Mouse (Mus musculus): ENCODE measurements around the gene Apon. TPM values are rescaled to one million over a fixed set of nuclear protein-coding genes. Genes with fewer than 3 reads are reported as not detected.

The Apon gene
- polyA plus RNA-seq, 1 experiment from 2014 or later = 0.11 TPM

GRCm38 (mm10) chr10:128230582-128230981 lies 23.3 kb upstream of the Apon start:
- H3K9me3 ChIP-seq (ENCODE audit: control insufficient read depth, low read length) = no peaks in the 10 kb centered on the region
- peaks cover 7% of the 10 kb centered on the region for H3K4me1 ChIP-seq (ENCODE audit: control insufficient read depth, insufficient read depth, low read depth, low read length)
- H3K36me3 ChIP-seq (ENCODE audit: control insufficient read depth, insufficient read depth, low read length) = no peaks in the 10 kb centered on the region
- no peak for ATAC-seq
- no peak overlapping the region for H3K27ac ChIP-seq (ENCODE audit: low read depth, low read length)
- no peak overlapping the region for H3K4me3 ChIP-seq (ENCODE audit: low read length)
- WGBS = 85% methylated on average over 12 of the region's 12 CpGs
- no peak overlapping the region for H3K9ac ChIP-seq (ENCODE audit: low read depth, low read length)
- H3K4me2 ChIP-seq (ENCODE audit: low read length) = no peak overlapping the region
- no peaks in the 10 kb centered on the region for H3K27me3 ChIP-seq (replicated peaks; ENCODE audit: control insufficient read depth, insufficient read depth, low read length)

GRCm38 (mm10) chr10:128231146-128231545 lies 22.8 kb upstream of the Apon start:
- WGBS = 25% methylated on average over 5 of the region's 5 CpGs
- ATAC-seq = no peak
- Histone ChIP-seq H3K27me3 (replicated peaks; ENCODE audit: control insufficient read depth, insufficient read depth, low read length) (no peaks in the 10 kb centered on the region), H3K4me1 (ENCODE audit: control insufficient read depth, insufficient read depth, low read depth, low read length) (peaks cover 7% of the 10 kb centered on the region), H3K9me3 (ENCODE audit: control insufficient read depth, low read length) (no peaks in the 10 kb centered on the region), H3K4me3 (ENCODE audit: low read length) (peak overlapping the region; percentile 81), H3K4me2 (ENCODE audit: low read length) (peak overlapping the region; percentile 62), H3K9ac (ENCODE audit: low read depth, low read length) (no peak overlapping the region; the same call in 1 of the 2 replicates), H3K36me3 (ENCODE audit: control insufficient read depth, insufficient read depth, low read length) (no peaks in the 10 kb centered on the region), H3K27ac (ENCODE audit: low read depth, low read length) (no peak overlapping the region)

- H3K4me1 ChIP-seq (ENCODE audit: control insufficient read depth, insufficient read depth, low read depth, low read length) = peaks cover 7% of the 10 kb centered on the region
- H3K4me3 ChIP-seq (ENCODE audit: low read length) = peak within 1 kb of the TSS; percentile 81
- H3K27me3 ChIP-seq (replicated peaks; ENCODE audit: control insufficient read depth, insufficient read depth, low read length) = no peaks in the 10 kb centered on the region
Measured at GRCm38 (mm10) chr10:128231697-128232419, 22.0 kb upstream of the Apon start, which contains the start of gene Timeless. Gene Timeless (plus strand): TSS chr10:128232065.

GRCm38 (mm10) chr10:128232420-128232985 lies 21.4 kb upstream of the Apon start:
- Histone ChIP-seq H3K9ac (ENCODE audit: low read depth, low read length) (peak overlapping the region; percentile 76), H3K36me3 (ENCODE audit: control insufficient read depth, insufficient read depth, low read length) (no peaks in the 10 kb centered on the region), H3K27me3 (replicated peaks; ENCODE audit: control insufficient read depth, insufficient read depth, low read length) (no peaks in the 10 kb centered on the region), H3K4me3 (ENCODE audit: low read length) (peak overlapping the region; percentile 81), H3K4me1 (ENCODE audit: control insufficient read depth, insufficient read depth, low read depth, low read length) (peaks cover 7% of the 10 kb centered on the region), H3K4me2 (ENCODE audit: low read length) (peak overlapping the region; percentile 62), H3K9me3 (ENCODE audit: control insufficient read depth, low read length) (no peaks in the 10 kb centered on the region), H3K27ac (ENCODE audit: low read depth, low read length) (peak overlapping the region; percentile 90)
- peak; percentile 70 for ATAC-seq
- 1% methylated on average over 14 of the region's 14 CpGs for WGBS

More at GRCm38 (mm10) chr10:128231697-128232419, 22.0 kb upstream of the Apon start, which contains the start of gene Timeless:
- H3K9ac ChIP-seq (ENCODE audit: low read depth, low read length) = peak within 1 kb of the TSS; percentile 76
- H3K36me3 ChIP-seq (ENCODE audit: control insufficient read depth, insufficient read depth, low read length) = no peaks in the 10 kb centered on the region
- H3K4me2 ChIP-seq (ENCODE audit: low read length) = peak within 1 kb of the TSS; percentile 62
- no peaks in the 10 kb centered on the region for H3K9me3 ChIP-seq (ENCODE audit: control insufficient read depth, low read length)
- ATAC-seq = peak; percentile 96
- peak within 1 kb of the TSS; percentile 90 for H3K27ac ChIP-seq (ENCODE audit: low read depth, low read length)
- 0% methylated on average over 51 of the region's 58 CpGs for WGBS

- Histone ChIP-seq H3K36me3 (ENCODE audit: control insufficient read depth, insufficient read depth, low read length) (peaks cover 5% of the 10 kb centered on the region; the same call in 1 of the 2 replicates), H3K9me3 (ENCODE audit: control insufficient read depth, low read length) (no peaks in the 10 kb centered on the region), H3K27ac (ENCODE audit: low read depth, low read length) (no peak overlapping the region), H3K9ac (ENCODE audit: low read depth, low read length) (no peak overlapping the region), H3K4me3 (ENCODE audit: low read length) (no peak overlapping the region), H3K4me1 (ENCODE audit: control insufficient read depth, insufficient read depth, low read depth, low read length) (peaks cover 3% of the 10 kb centered on the region; the same call in 1 of the 2 replicates), H3K4me2 (ENCODE audit: low read length) (no peak overlapping the region), H3K27me3 (replicated peaks; ENCODE audit: control insufficient read depth, insufficient read depth, low read length) (no peaks in the 10 kb centered on the region)
- WGBS = 83% methylated on average over 4 of the region's 4 CpGs
- no peak for ATAC-seq
Measured at GRCm38 (mm10) chr10:128236321-128236720, 17.6 kb upstream of the Apon start.

GRCm38 (mm10) chr10:128237807-128238480 lies 16.0 kb upstream of the Apon start:
- H3K9ac ChIP-seq (ENCODE audit: low read depth, low read length) = no peak overlapping the region
- no peak overlapping the region for H3K27ac ChIP-seq (ENCODE audit: low read depth, low read length)
- H3K27me3 ChIP-seq (replicated peaks; ENCODE audit: control insufficient read depth, insufficient read depth, low read length) = no peaks in the 10 kb centered on the region
- H3K4me1 ChIP-seq (ENCODE audit: control insufficient read depth, insufficient read depth, low read depth, low read length) = peaks cover 1% of the 10 kb centered on the region; the same call in 1 of the 2 replicates
- no peak overlapping the region for H3K4me2 ChIP-seq (ENCODE audit: low read length)
- no peaks in the 10 kb centered on the region for H3K9me3 ChIP-seq (ENCODE audit: control insufficient read depth, low read length)
- no peak for ATAC-seq
- H3K4me3 ChIP-seq (ENCODE audit: low read length) = no peak overlapping the region
- peaks cover 5% of the 10 kb centered on the region; the same call in 1 of the 2 replicates for H3K36me3 ChIP-seq (ENCODE audit: control insufficient read depth, insufficient read depth, low read length)
- WGBS = 60% methylated on average over 15 of the region's 15 CpGs

- Histone ChIP-seq H3K4me1 (ENCODE audit: control insufficient read depth, insufficient read depth, low read depth, low read length) (no peaks in the 10 kb centered on the region), H3K4me2 (ENCODE audit: low read length) (no peak overlapping the region), H3K9me3 (ENCODE audit: control insufficient read depth, low read length) (no peaks in the 10 kb centered on the region), H3K4me3 (ENCODE audit: low read length) (no peak overlapping the region), H3K36me3 (ENCODE audit: control insufficient read depth, insufficient read depth, low read length) (peaks cover 5% of the 10 kb centered on the region; the same call in 1 of the 2 replicates), H3K9ac (ENCODE audit: low read depth, low read length) (no peak overlapping the region), H3K27ac (ENCODE audit: low read depth, low read length) (no peak overlapping the region), H3K27me3 (replicated peaks; ENCODE audit: control insufficient read depth, insufficient read depth, low read length) (no peaks in the 10 kb centered on the region)
- no peak for ATAC-seq
- 93% methylated on average over 4 of the region's 4 CpGs for WGBS
Measured at GRCm38 (mm10) chr10:128239140-128239539, 14.8 kb upstream of the Apon start.

GRCm38 (mm10) chr10:128240131-128240530 lies 13.8 kb upstream of the Apon start:
- Histone ChIP-seq H3K27me3 (replicated peaks; ENCODE audit: control insufficient read depth, insufficient read depth, low read length) (no peaks in the 10 kb centered on the region), H3K9ac (ENCODE audit: low read depth, low read length) (no peak overlapping the region), H3K4me2 (ENCODE audit: low read length) (no peak overlapping the region), H3K4me1 (ENCODE audit: control insufficient read depth, insufficient read depth, low read depth, low read length) (no peaks in the 10 kb centered on the region), H3K36me3 (ENCODE audit: control insufficient read depth, insufficient read depth, low read length) (peaks cover 6% of the 10 kb centered on the region; the same call in 1 of the 2 replicates), H3K9me3 (ENCODE audit: control insufficient read depth, low read length) (no peaks in the 10 kb centered on the region), H3K4me3 (ENCODE audit: low read length) (no peak overlapping the region), H3K27ac (ENCODE audit: low read depth, low read length) (no peak overlapping the region)
- ATAC-seq = no peak
- 93% methylated on average over 18 of the region's 18 CpGs for WGBS

GRCm38 (mm10) chr10:128243252-128243651 lies 10.6 kb upstream of the Apon start:
- WGBS = 96% methylated on average over 8 of the region's 8 CpGs
- Histone ChIP-seq H3K9me3 (ENCODE audit: control insufficient read depth, low read length) (no peaks in the 10 kb centered on the region), H3K36me3 (ENCODE audit: control insufficient read depth, insufficient read depth, low read length) (peaks cover 13% of the 10 kb centered on the region), H3K9ac (ENCODE audit: low read depth, low read length) (no peak overlapping the region), H3K27me3 (replicated peaks; ENCODE audit: control insufficient read depth, insufficient read depth, low read length) (no peaks in the 10 kb centered on the region), H3K27ac (ENCODE audit: low read depth, low read length) (no peak overlapping the region), H3K4me1 (ENCODE audit: control insufficient read depth, insufficient read depth, low read depth, low read length) (no peaks in the 10 kb centered on the region), H3K4me3 (ENCODE audit: low read length) (no peak overlapping the region), H3K4me2 (ENCODE audit: low read length) (no peak overlapping the region)
- ATAC-seq = no peak

All from hindbrain, embryonic 16.5 days (tissue).